Mouse (Mus musculus): ENCODE data around the gene Akap2.

DNA sequence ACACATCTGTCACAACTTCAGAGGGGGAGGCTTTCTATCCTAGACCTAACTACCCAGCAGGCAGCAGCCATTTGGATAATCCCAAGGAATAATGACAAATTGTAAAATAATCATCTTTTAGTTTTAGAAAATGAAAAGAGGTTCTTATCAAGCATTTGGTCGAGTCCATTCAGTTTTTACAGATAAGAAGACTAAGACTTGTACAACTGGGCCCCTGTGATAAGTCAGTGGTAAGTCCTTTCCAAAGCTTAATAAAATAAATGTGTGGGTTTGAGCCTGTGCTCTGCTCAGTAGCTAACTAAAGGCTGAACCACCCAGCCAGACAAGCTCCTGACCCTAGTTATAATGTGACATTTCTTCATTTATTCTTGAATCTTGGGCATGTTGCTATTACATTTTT, 81.8 kb downstream of the Akap2 start:
- no peak for TF ChIP-seq CTCF (IDR thresholded peaks at IDR 0.05; ENCODE audit: low read depth, low read length)
- TF ChIP-seq POLR2A (IDR thresholded peaks at IDR 0.05; ENCODE audit: extremely low read depth, insufficient read depth, low read length), result no peak
